Mouse (Mus musculus) liver, embryonic 16.5 days (tissue): ENCODE data around the gene Tbx18. TPM values are rescaled to one million over a fixed set of nuclear protein-coding genes. Genes with fewer than 3 reads are reported as not detected.

Experiments
- ATAC-seq: fragments of 200-750 bp; cut with Nextera tagmentation; 2 replicates; pipeline ENCODE4 v1.8.0; 2017; ENCODE audit warnings: low read depth, mild to moderate bottlenecking, moderate number of reproducible peaks, moderate library complexity
- H3K27ac ChIP-seq: fragments of 300-500 bp; sonication (generic); 2 replicates; pipeline ENCODE4 v1.5.1; 2014; ENCODE audit warnings: mild to moderate bottlenecking, low read length
- H3K27me3 ChIP-seq: fragments of 300-500 bp; sonication (generic); 2 replicates; pipeline ENCODE4 v1.6.1; 2014; ENCODE audit warnings: low read depth, low read length, mixed read lengths; ENCODE audit not compliant: control insufficient read depth, insufficient read depth
- H3K36me3 ChIP-seq: fragments of 300-500 bp; sonication (generic); 2 replicates; pipeline ENCODE4 v1.6.1; 2014; ENCODE audit warnings: mild to moderate bottlenecking; ENCODE audit not compliant: control insufficient read depth, insufficient read depth
- H3K4me1 ChIP-seq: fragments of 300-500 bp; sonication (generic); 2 replicates; pipeline ENCODE4 v1.6.1; 2014; ENCODE audit warnings: low read depth, low read length, mixed read lengths; ENCODE audit not compliant: control insufficient read depth
- H3K4me2 ChIP-seq: fragments of 300-500 bp; sonication (generic); 2 replicates; pipeline ENCODE4 v1.6.1; 2014; ENCODE audit warnings: low read depth, low read length, mixed read lengths
- H3K4me3 ChIP-seq: fragments of 300-500 bp; sonication (generic); 2 replicates; pipeline ENCODE4 v1.5.1; 2014; ENCODE audit warnings: low read depth, mild to moderate bottlenecking, low read length
- H3K9ac ChIP-seq: fragments of 300-500 bp; sonication (generic); 2 replicates; pipeline ENCODE4 v1.6.1; 2014; ENCODE audit warnings: low read depth, low read length
- H3K9me3 ChIP-seq: fragments of 300-500 bp; sonication (generic); replicated peaks from 2 replicates; pipeline ENCODE4 v1.6.1; 2016; ENCODE audit warnings: low read length; ENCODE audit not compliant: control insufficient read depth
- WGBS: fragments of 180-500 bp; shearing (Covaris S2); extraction: QIAGEN DNeasy Blood & Tissue Kit; methylation state at CpG from one replicate; pipeline ENCODE4 v1.1.7; 2014; ENCODE audit not compliant: insufficient replicate concordance; 5-methylcytosine and 5-hydroxymethylcytosine counted together
- polyA plus RNA-seq: library from polyadenylated mRNA; unstranded; fragments of >200 nt; fragmentation: Nextera tagmentation; extraction: Ambion mirVana; gene quantifications from 2 replicates; pipeline ENCODE4 v1.2.1, GENCODE M21; 2015

Gene Tbx18
- polyA plus RNA-seq, 1 experiment from 2014 or later, result not detected

GRCm38 (mm10) chr9:87737271-87737670 is 6.2 kb upstream of the Tbx18 start:
- Histone ChIP-seq H3K4me1 (no peaks in the 10 kb centered on the region), H3K9me3 (no peaks in the 10 kb centered on the region), H3K36me3 (no peaks in the 10 kb centered on the region), H3K27ac (no peak overlapping the region), H3K4me2 (no peak overlapping the region), H3K27me3 (peaks cover 84% of the 10 kb centered on the region), H3K4me3 (no peak overlapping the region), H3K9ac (no peak overlapping the region)
- 3% methylated on average over 4 of the region's 4 CpGs for WGBS
- ATAC-seq, result no peak

DNA sequence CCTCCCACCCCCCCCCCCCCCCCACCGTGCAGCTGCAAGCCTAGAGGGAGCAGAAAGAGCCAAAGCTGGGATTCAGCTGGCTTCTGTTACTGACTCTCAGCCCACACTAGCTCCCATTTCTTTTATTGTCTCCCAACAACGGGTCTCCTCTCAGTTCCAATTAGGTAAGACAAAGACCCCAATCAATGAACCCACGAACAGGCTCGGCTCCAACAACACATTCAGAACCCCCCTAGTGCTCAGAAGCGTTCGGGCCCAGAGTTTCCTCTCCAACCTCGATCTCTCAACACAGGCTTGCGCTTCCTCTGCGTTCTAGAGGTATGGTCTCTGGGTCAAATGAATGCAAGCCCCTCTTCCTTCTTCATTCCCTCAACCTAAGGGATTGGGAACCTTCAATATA is 4.0 kb upstream of the Tbx18 start:
- Histone ChIP-seq H3K4me1 (peaks cover 3% of the 10 kb centered on the region), H3K9me3 (no peaks in the 10 kb centered on the region), H3K36me3 (no peaks in the 10 kb centered on the region), H3K4me3 (no peak overlapping the region), H3K27me3 (peaks cover 87% of the 10 kb centered on the region), H3K27ac (no peak overlapping the region), H3K4me2 (no peak overlapping the region), H3K9ac (no peak overlapping the region)
- no peak for ATAC-seq
- 4% methylated on average over 9 of the region's 9 CpGs for WGBS

GRCm38 (mm10) chr9:87734631-87735030 is 3.6 kb upstream of the Tbx18 start:
- Histone ChIP-seq H3K9me3 (no peaks in the 10 kb centered on the region), H3K27me3 (peaks cover 87% of the 10 kb centered on the region)
- WGBS, result 4% methylated on average over 9 of the region's 9 CpGs

DNA sequence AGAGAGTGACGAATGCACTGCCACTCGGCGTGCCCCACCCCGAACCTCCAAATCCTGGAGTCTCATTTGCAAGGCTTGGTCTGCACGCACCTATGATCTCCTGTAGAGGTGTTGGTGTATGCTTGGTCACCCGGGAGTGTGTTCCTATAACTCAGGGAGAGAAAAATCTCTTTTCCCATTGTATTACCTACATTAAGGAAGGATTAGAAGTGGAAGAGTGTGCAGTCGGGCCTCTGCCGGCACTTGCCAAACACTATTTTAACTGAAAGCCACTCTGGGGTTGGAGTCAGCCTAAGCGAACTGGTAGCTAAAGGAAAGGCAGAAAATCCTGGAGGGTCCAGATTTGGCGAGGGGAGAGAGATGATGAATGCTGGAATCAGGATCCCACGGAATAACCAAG is 2.7 kb upstream of the Tbx18 start:
- no peaks in the 10 kb centered on the region for H3K36me3 ChIP-seq
- H3K4me2 ChIP-seq, result no peak overlapping the region
- WGBS, result 3% methylated on average over 11 of the region's 11 CpGs
- no peak for ATAC-seq
- H3K9ac ChIP-seq, result no peak overlapping the region
- no peak overlapping the region for H3K4me3 ChIP-seq
- peaks cover 86% of the 10 kb centered on the region for H3K27me3 ChIP-seq
- H3K4me1 ChIP-seq, result peaks cover 3% of the 10 kb centered on the region
- no peak overlapping the region for H3K27ac ChIP-seq
- no peaks in the 10 kb centered on the region for H3K9me3 ChIP-seq

More at GRCm38 (mm10) chr9:87734631-87735030, 3.6 kb upstream of the Tbx18 start:
- no peak for ATAC-seq
- peaks cover 3% of the 10 kb centered on the region for H3K4me1 ChIP-seq
- H3K9ac ChIP-seq, result no peak overlapping the region
- no peak overlapping the region for H3K27ac ChIP-seq
- no peaks in the 10 kb centered on the region for H3K36me3 ChIP-seq
- no peak overlapping the region for H3K4me3 ChIP-seq
- no peak overlapping the region for H3K4me2 ChIP-seq

DNA sequence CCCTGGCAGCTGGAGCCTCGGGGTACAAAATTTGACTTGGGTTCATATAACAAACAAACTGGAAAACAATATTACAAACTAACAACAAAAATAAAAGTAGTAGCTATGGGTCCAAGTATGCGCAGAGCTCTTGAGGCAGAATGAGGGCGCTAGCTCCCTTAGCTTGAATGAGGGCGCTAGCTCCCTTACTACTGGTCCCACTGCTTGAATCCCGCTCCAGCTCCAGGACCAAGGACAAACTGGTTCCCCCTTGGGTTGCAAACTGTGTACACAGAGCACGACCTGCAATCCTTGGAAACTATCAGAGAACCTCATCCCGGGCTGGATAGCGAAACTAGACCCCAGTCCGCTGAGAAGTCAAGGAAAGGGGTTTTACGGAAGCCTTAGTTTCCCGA is 2.2 kb upstream of the Tbx18 start:
- Histone ChIP-seq H3K36me3 (no peaks in the 10 kb centered on the region), H3K9ac (no peak overlapping the region), H3K4me1 (peaks cover 3% of the 10 kb centered on the region), H3K4me2 (no peak overlapping the region), H3K4me3 (no peak overlapping the region), H3K27me3 (peaks cover 84% of the 10 kb centered on the region), H3K9me3 (no peaks in the 10 kb centered on the region), H3K27ac (no peak overlapping the region)
- ATAC-seq, result no peak
- WGBS, result 2% methylated on average over 11 of the region's 11 CpGs

DNA sequence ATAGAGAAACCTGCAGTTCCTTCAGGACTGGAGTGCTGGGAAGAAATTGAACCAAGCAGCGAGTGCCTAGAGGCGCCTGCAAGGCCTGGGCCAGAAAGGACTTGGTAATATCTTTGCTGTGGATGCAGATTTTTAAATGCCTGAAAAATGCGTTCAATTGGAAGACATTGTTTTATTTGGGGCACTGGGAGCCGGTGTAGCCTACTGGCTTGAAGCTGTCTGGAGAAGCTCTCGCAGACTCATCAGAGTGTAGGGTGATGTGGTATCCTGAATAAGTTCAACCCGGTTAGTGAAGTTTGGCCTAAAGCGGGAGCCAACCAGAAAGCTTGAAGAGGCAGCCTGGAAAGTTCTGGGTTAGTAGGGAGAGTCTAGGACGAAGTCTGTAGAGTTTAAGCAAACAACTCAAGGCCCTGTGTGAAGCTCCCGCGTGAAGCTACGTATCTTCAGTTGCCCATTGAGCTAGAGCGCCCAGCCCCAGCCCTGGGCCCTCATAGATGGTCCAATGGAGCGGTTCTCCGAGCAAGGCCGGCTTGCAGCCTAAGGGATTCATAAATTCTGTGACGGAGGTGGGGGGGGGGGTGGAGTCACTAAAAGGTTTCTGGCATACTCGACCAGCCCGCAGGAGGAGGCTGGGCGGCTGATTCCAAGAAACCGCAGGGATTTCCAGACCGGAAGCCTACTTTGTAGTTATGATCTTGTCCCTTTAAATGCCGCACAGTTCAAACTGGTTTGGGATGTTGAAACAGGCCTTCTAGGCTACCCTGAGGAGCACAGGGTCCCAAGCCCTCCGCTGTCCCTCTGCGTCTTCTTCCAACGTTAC is 1.6 kb upstream of the Tbx18 start:
- no peak overlapping the region for H3K4me3 ChIP-seq
- H3K4me2 ChIP-seq, result no peak overlapping the region
- H3K36me3 ChIP-seq, result no peaks in the 10 kb centered on the region
- H3K27me3 ChIP-seq, result peaks cover 82% of the 10 kb centered on the region
- no peak for ATAC-seq
- no peak overlapping the region for H3K9ac ChIP-seq
- no peak overlapping the region for H3K27ac ChIP-seq
- H3K9me3 ChIP-seq, result no peaks in the 10 kb centered on the region
- 4% methylated on average over 25 of the region's 25 CpGs for WGBS
- H3K4me1 ChIP-seq, result peaks cover 3% of the 10 kb centered on the region

DNA sequence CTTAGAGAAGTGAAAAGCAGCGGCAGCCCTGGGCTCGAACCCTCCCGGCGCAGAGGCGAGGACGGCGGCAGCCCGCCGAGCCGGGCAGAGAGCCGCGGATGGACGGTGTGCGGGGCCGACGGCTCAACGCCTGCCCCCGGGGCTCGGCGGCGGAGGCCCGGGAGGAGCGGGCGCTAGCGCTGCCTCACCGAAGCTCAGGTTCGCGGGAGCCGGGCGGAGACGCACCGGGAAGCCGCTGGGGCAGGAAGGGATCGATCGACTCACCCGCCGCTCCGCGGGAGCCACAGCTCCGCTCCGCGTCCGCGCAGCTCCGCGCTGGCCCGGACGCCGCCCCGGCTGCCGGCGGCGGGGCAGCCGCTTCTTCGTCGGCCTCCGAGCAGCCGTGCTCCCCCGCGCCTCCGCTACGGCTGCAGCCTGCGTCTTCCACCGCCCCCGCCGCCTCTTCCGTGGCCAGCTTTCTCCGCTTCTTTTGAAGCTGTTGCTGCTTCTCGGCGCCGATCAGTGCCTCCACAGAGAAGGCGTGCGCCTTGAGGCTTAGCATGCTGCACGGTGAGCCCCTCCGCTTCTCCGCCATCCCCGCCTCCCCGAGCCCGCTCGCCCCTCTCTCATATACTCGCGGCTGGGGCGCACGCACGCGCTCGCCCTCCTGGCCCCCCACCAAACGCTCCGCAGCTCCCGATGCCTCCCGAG is 644 bp downstream of the Tbx18 start:
- Histone ChIP-seq H3K4me3 (peak overlapping the region; percentile 40), H3K9ac (no peak overlapping the region), H3K27me3 (peaks cover 70% of the 10 kb centered on the region), H3K4me1 (peaks cover 3% of the 10 kb centered on the region), H3K27ac (no peak overlapping the region), H3K36me3 (no peaks in the 10 kb centered on the region), H3K9me3 (no peaks in the 10 kb centered on the region), H3K4me2 (peak overlapping the region; percentile 49)
- peak; percentile 41 for ATAC-seq
- WGBS, result under 1% methylated on average over 68 of the region's 91 CpGs

GRCm38 (mm10) chr9:87729316-87730270 is 1.5 kb downstream of the Tbx18 start:
- no peaks in the 10 kb centered on the region for H3K36me3 ChIP-seq
- peak overlapping the region; percentile 40 for H3K4me3 ChIP-seq
- H3K9me3 ChIP-seq, result no peaks in the 10 kb centered on the region
- peak; percentile 30; the same call in 1 of the 2 replicates for ATAC-seq
- WGBS, result 2% methylated on average over 75 of the region's 75 CpGs
- no peak overlapping the region for H3K9ac ChIP-seq
- H3K4me1 ChIP-seq, result peaks cover 3% of the 10 kb centered on the region
- peak overlapping the region; percentile 49 for H3K4me2 ChIP-seq
- no peak overlapping the region for H3K27ac ChIP-seq
- peaks cover 62% of the 10 kb centered on the region for H3K27me3 ChIP-seq
